Mouse (Mus musculus) forebrain, embryonic 16.5 days (tissue): ENCODE data around the gene Rmdn2. TPM values are rescaled to one million over a fixed set of nuclear protein-coding genes. Genes with fewer than 3 reads are reported as not detected.

Experiments used
- ATAC-seq: fragments of 200-750 bp; cut with Nextera tagmentation; 2 replicates; pipeline ENCODE4 v1.8.0; 2017; ENCODE audit warnings: mild to moderate bottlenecking, moderate library complexity
- H3K27ac ChIP-seq: fragments of 300-500 bp; sonication (generic); 2 replicates; pipeline ENCODE4 v1.5.1; 2014; ENCODE audit warnings: low read length, control low read depth
- H3K27me3 ChIP-seq: fragments of 300-500 bp; sonication (generic); replicated peaks from 2 replicates; pipeline ENCODE4 v1.6.1; 2014; ENCODE audit warnings: low read length; ENCODE audit not compliant: control insufficient read depth, insufficient read depth
- H3K36me3 ChIP-seq: fragments of 300-500 bp; sonication (generic); 2 replicates; pipeline ENCODE4 v1.6.1; 2014; ENCODE audit not compliant: control insufficient read depth, insufficient read depth
- H3K4me1 ChIP-seq: fragments of 300-500 bp; sonication (generic); replicated peaks from 2 replicates; pipeline ENCODE4 v1.6.1; 2014; ENCODE audit warnings: low read length; ENCODE audit not compliant: control insufficient read depth, insufficient read depth
- H3K4me2 ChIP-seq: fragments of 300-500 bp; sonication (generic); 2 replicates; pipeline ENCODE4 v1.6.1; 2014; ENCODE audit warnings: mild to moderate bottlenecking, low read length, control low read depth
- H3K4me3 ChIP-seq: fragments of 300-500 bp; sonication (generic); replicated peaks from 2 replicates; pipeline ENCODE4 v1.5.1; 2014; ENCODE audit warnings: mild to moderate bottlenecking, low read length, control low read depth
- H3K9ac ChIP-seq: fragments of 300-500 bp; sonication (generic); replicated peaks from 2 replicates; pipeline ENCODE4 v1.6.1; 2014; ENCODE audit warnings: low read depth, low read length, control low read depth
- H3K9me3 ChIP-seq: fragments of 300-500 bp; sonication (generic); 2 replicates; pipeline ENCODE4 v1.6.1; 2016; ENCODE audit warnings: low read length; ENCODE audit not compliant: control insufficient read depth
- WGBS: fragments of 180-500 bp; shearing (Covaris S2); extraction: QIAGEN DNeasy Blood & Tissue Kit; methylation state at CpG from one replicate; pipeline ENCODE4 v1.1.7; 2014; 5-methylcytosine and 5-hydroxymethylcytosine counted together
- polyA plus RNA-seq: library from polyadenylated mRNA; unstranded; fragments of >200 nt; fragmentation: Nextera tagmentation; extraction: Ambion mirVana; gene quantifications from 2 replicates; pipeline ENCODE4 v1.2.1, GENCODE M21; 2015

Rmdn2 gene
- polyA plus RNA-seq, 1 experiment from 2014 or later, result 5.8 TPM

DNA sequence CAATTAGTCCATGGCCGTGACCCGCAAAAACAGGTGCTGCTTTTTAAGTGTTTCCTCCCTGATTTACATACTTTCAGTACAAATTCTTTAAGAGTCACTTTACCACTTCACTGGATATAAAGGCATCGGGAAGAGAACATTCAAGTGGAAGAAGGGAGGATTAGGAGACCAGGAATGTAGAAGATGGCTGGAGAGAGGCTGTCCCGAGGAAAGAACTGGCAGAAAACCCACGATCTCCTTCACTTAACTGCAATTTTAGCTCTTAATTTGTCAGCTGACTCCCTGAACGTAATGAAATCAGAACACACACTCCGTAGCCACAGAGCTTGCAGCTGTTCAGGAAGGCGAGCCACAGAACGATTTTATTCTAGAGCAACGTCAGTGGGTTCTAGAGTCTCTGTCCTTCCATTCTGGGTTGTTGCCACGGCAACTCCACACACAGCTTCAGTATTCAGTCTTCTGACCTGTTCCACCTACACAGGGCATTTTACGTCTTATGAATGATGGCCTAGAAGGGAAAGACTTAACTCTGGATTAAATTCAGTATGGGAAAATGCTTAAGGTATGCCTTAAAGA, 14.7 kb downstream of the Rmdn2 start:
- no peak overlapping the region for H3K4me2 ChIP-seq
- ATAC-seq, result no peak
- no peak overlapping the region for H3K27ac ChIP-seq
- 70% methylated on average over 12 of the region's 12 CpGs for WGBS
- H3K4me1 ChIP-seq, result no peaks in the 10 kb centered on the region
- H3K9me3 ChIP-seq, result no peaks in the 10 kb centered on the region
- no peak overlapping the region for H3K4me3 ChIP-seq
- no peaks in the 10 kb centered on the region for H3K36me3 ChIP-seq
- no peak overlapping the region for H3K9ac ChIP-seq
- H3K27me3 ChIP-seq, result no peaks in the 10 kb centered on the region

DNA sequence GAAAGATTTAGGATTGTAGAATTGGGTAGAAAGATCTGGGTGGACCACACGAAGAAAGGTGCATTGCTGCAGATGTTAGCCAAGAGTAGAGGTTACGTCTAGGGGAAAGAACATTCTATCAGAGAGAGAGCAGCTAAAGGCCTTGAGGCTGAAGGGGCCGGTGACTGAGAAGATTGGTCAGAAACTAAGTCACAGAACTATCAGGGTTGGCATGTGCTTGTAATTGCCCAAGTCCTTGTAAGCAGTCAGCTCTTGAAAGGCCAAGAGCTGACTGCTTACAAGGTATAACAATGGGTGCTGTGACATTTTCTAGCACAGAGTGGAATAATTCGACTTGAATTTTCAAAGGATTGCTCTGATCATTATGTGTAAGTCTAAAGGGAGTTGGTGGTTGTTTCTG, 38.2 kb downstream of the Rmdn2 start:
- H3K27ac ChIP-seq, result no peak overlapping the region
- H3K9me3 ChIP-seq, result no peaks in the 10 kb centered on the region
- no peaks in the 10 kb centered on the region for H3K27me3 ChIP-seq
- no peak overlapping the region for H3K9ac ChIP-seq
- ATAC-seq, result no peak
- WGBS, result 86% methylated on average over 4 of the region's 4 CpGs
- H3K4me3 ChIP-seq, result no peak overlapping the region
- no peak overlapping the region for H3K4me2 ChIP-seq
- H3K36me3 ChIP-seq, result no peaks in the 10 kb centered on the region
- no peaks in the 10 kb centered on the region for H3K4me1 ChIP-seq

- Histone ChIP-seq H3K27me3 (no peaks in the 10 kb centered on the region), H3K4me2 (no peak overlapping the region), H3K27ac (no peak overlapping the region), H3K9ac (no peak overlapping the region), H3K4me1 (no peaks in the 10 kb centered on the region), H3K9me3 (no peaks in the 10 kb centered on the region), H3K36me3 (no peaks in the 10 kb centered on the region), H3K4me3 (no peak overlapping the region)
- 86% methylated on average over 5 of the region's 5 CpGs for WGBS
- no peak for ATAC-seq
These were observed 38.6 kb downstream of the Rmdn2 start for GRCm38 (mm10) chr17:79650297-79650696.

GRCm38 (mm10) chr17:79653171-79653570, 41.5 kb downstream of the Rmdn2 start:
- Histone ChIP-seq H3K27ac (no peak overlapping the region), H3K9me3 (no peaks in the 10 kb centered on the region), H3K4me3 (no peak overlapping the region), H3K36me3 (no peaks in the 10 kb centered on the region), H3K4me1 (no peaks in the 10 kb centered on the region), H3K9ac (no peak overlapping the region), H3K4me2 (no peak overlapping the region), H3K27me3 (no peaks in the 10 kb centered on the region)
- 96% methylated on average over 1 of the region's 1 CpGs for WGBS
- ATAC-seq, result no peak

DNA sequence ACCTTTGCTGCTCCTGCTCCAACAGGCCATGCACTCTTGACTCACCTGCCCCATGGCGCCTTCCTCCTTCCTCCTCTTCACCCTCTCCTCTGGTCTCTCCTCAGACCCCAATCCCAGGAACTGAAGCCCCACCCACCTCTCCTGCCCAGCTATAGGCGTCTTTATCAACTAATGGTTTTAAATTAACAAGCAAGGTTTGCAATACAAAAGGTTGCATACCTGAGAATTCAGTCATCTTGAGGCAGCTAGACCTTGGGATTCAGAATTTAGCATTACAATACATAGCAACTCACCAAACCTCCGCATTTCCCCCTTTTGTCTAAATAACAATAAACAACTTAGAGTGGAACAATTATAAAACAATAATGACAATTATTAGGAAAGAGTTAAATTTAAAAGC, 42.5 kb downstream of the Rmdn2 start:
- no peaks in the 10 kb centered on the region for H3K4me1 ChIP-seq
- no peak overlapping the region for H3K27ac ChIP-seq
- H3K4me3 ChIP-seq, result no peak overlapping the region
- no peaks in the 10 kb centered on the region for H3K27me3 ChIP-seq
- H3K9me3 ChIP-seq, result no peaks in the 10 kb centered on the region
- no peaks in the 10 kb centered on the region for H3K36me3 ChIP-seq
- no peak overlapping the region for H3K4me2 ChIP-seq
- 61% methylated on average over 3 of the region's 3 CpGs for WGBS
- no peak for ATAC-seq
- no peak overlapping the region for H3K9ac ChIP-seq

DNA sequence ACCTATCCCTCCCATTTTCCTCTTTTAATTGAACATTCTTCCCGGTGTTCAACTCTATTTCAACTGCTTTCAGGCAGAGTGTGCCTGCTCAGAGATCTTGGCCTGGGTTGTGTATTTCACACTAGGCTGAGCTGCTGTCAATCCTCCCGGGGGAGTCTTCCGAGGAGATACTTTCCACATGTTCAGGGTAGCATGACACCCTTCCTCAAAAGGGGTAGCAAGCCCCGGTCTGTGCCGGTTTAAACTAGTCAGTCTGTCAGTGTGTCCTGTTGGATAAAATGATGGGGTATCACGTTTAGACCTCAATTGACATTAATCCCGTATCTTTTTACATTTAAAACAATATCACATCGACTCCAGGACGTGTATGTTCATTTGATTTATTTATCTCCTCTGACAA, 46.1 kb downstream of the Rmdn2 start:
- Histone ChIP-seq H3K9me3 (no peaks in the 10 kb centered on the region), H3K27ac (no peak overlapping the region), H3K27me3 (no peaks in the 10 kb centered on the region), H3K9ac (no peak overlapping the region), H3K4me1 (no peaks in the 10 kb centered on the region), H3K4me3 (no peak overlapping the region), H3K4me2 (no peak overlapping the region), H3K36me3 (no peaks in the 10 kb centered on the region)
- no peak for ATAC-seq
- WGBS, result 70% methylated on average over 9 of the region's 9 CpGs

DNA sequence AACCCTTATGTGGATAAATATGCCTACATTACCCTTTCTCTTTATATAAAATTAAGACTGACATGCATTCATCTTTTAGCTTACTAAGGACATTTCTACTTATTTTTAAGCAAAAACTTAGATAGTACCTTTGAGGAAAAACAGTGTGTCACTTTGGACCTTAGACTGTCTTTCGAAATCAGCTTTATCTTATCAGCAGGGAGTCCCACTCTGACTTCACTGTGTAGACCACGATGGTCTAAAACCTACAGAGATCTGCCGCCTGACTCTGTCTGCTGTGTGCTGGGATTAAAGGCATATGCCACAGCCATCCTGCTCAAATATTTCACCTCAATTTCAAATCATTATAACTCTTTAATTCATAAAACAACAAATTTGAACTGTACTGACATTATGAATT, 46.8 kb downstream of the Rmdn2 start:
- Histone ChIP-seq H3K9me3 (no peaks in the 10 kb centered on the region), H3K27ac (no peak overlapping the region), H3K4me3 (no peak overlapping the region), H3K9ac (no peak overlapping the region), H3K36me3 (no peaks in the 10 kb centered on the region), H3K4me1 (no peaks in the 10 kb centered on the region), H3K4me2 (no peak overlapping the region), H3K27me3 (no peaks in the 10 kb centered on the region)
- WGBS, result 62% methylated on average over 3 of the region's 3 CpGs
- ATAC-seq, result no peak

DNA sequence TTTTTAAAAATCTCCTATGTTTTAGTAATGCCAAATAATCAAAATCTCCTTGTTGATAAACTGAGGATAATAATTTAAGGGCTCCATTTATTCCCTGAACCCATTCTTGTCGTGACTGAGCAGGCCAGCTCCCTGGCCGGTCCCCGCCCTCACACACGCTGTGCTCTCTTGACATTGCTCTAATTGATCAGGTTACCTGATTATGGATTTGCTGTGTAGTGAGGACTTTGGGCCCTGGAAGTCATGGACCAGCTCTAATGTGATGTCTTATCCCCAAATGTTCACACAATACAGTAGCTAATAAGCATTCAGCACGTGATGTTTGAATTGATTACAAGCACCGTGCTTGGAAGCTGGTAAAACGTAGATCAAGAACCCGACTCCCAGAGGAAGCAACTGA, 47.2 kb downstream of the Rmdn2 start:
- Histone ChIP-seq H3K9me3 (no peaks in the 10 kb centered on the region), H3K4me1 (no peaks in the 10 kb centered on the region), H3K27me3 (no peaks in the 10 kb centered on the region), H3K36me3 (no peaks in the 10 kb centered on the region), H3K27ac (no peak overlapping the region), H3K4me2 (no peak overlapping the region), H3K4me3 (no peak overlapping the region), H3K9ac (no peak overlapping the region)
- ATAC-seq, result no peak
- 73% methylated on average over 8 of the region's 8 CpGs for WGBS

DNA sequence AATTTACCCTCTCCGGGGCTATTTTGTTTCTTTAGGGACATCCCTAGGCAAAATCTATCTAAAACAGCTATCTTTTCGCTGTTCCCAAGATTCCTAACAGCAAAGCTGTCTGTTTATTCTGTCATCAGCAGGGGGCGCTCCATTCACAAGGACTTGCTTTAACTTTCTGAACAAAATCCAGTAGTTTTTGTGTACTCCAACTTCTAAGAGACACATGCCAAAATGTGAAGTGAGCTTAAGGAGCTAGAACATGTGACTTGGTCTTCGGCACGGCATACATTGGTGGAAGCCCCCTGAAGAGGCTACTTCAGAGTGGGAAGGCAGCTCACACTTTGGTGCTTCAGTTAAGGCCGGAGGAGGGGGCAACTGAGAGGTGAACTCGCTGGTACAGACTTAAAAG, 49.7 kb downstream of the Rmdn2 start:
- H3K27ac ChIP-seq, result no peak overlapping the region
- 39% methylated on average over 7 of the region's 7 CpGs for WGBS
- no peak for ATAC-seq
- no peak overlapping the region for H3K4me3 ChIP-seq
- no peaks in the 10 kb centered on the region for H3K9me3 ChIP-seq
- no peaks in the 10 kb centered on the region for H3K4me1 ChIP-seq
- no peaks in the 10 kb centered on the region for H3K27me3 ChIP-seq
- H3K9ac ChIP-seq, result no peak overlapping the region
- H3K4me2 ChIP-seq, result no peak overlapping the region
- no peaks in the 10 kb centered on the region for H3K36me3 ChIP-seq

- Histone ChIP-seq H3K27me3 (no peaks in the 10 kb centered on the region), H3K4me1 (no peaks in the 10 kb centered on the region), H3K4me3 (no peak overlapping the region), H3K9me3 (no peaks in the 10 kb centered on the region), H3K4me2 (no peak overlapping the region), H3K36me3 (no peaks in the 10 kb centered on the region), H3K9ac (no peak overlapping the region), H3K27ac (no peak overlapping the region)
- ATAC-seq, result no peak
- WGBS, result 82% methylated on average over 9 of the region's 9 CpGs
These were observed 50.2 kb downstream of the Rmdn2 start for GRCm38 (mm10) chr17:79661848-79662247.
